Mouse (Mus musculus) intestine, postnatal 0 days (tissue): ENCODE measurements around the gene Pygo2. TPM values are rescaled to one million over a fixed set of nuclear protein-coding genes. Genes with fewer than 3 reads are reported as not detected.
A peak's percentile ranks its signal among the peaks of the same experiment; 100 is the strongest.

ENCODE experiments used
- ATAC-seq: fragments of 200-750 bp; cut with Nextera tagmentation; 2 replicates; pipeline ENCODE4 v1.8.0; 2017; ENCODE audit warnings: mild to moderate bottlenecking, moderate TSS enrichment, moderate library complexity
- H3K27ac ChIP-seq: fragments of 300-500 bp; sonication (generic); 2 replicates; pipeline ENCODE4 v1.5.1; 2014; ENCODE audit warnings: mild to moderate bottlenecking, low read depth, low read length, moderate library complexity
- H3K27me3 ChIP-seq: fragments of 300-500 bp; sonication (generic); replicated peaks from 2 replicates; pipeline ENCODE4 v1.6.1; 2014; ENCODE audit warnings: low read length, mixed read lengths; ENCODE audit not compliant: control insufficient read depth, insufficient read depth
- H3K36me3 ChIP-seq: fragments of 300-500 bp; sonication (generic); 2 replicates; pipeline ENCODE4 v1.6.1; 2014; ENCODE audit warnings: mild to moderate bottlenecking, moderate library complexity; ENCODE audit not compliant: control insufficient read depth, insufficient read depth
- H3K4me1 ChIP-seq: fragments of 300-500 bp; sonication (generic); replicated peaks from 2 replicates; pipeline ENCODE4 v1.6.1; 2014; ENCODE audit warnings: antibody characterized with exemption, low read length, mixed read lengths; ENCODE audit not compliant: control insufficient read depth, insufficient read depth
- H3K4me2 ChIP-seq: fragments of 300-500 bp; sonication (generic); replicated peaks from 2 replicates; pipeline ENCODE4 v1.6.1; 2014; ENCODE audit warnings: low read depth, mild to moderate bottlenecking, moderate library complexity
- H3K4me3 ChIP-seq: fragments of 300-500 bp; sonication (generic); 2 replicates; pipeline ENCODE4 v1.5.1; 2014; ENCODE audit warnings: low read depth, low read length
- H3K9ac ChIP-seq: fragments of 300-500 bp; sonication (generic); 2 replicates; pipeline ENCODE4 v1.6.1; 2014; ENCODE audit warnings: mild to moderate bottlenecking, low read depth, low read length
- H3K9me3 ChIP-seq: fragments of 300-500 bp; sonication (generic); 2 replicates; pipeline ENCODE4 v1.6.1; 2016; ENCODE audit warnings: mixed run types; ENCODE audit not compliant: control insufficient read depth
- CTCF ChIP-seq: sonication (generic); IDR thresholded peaks from 2 replicates; pipeline ENCODE4 v1.5.1; 2016; ENCODE audit warnings: low read depth, mild to moderate bottlenecking, control low read depth, antibody characterized with exemption, moderate library complexity
- WGBS: fragments of 180-500 bp; shearing (Covaris S2); extraction: QIAGEN DNeasy Blood & Tissue Kit; methylation state at CpG from one replicate; pipeline ENCODE4 v1.1.7; 2014; 5-methylcytosine and 5-hydroxymethylcytosine counted together
- polyA plus RNA-seq: library from polyadenylated mRNA; unstranded; fragments of >200 nt; fragmentation: Nextera tagmentation; extraction: Ambion mirVana; gene quantifications from 2 replicates; pipeline ENCODE4 v1.2.1, GENCODE M21; 2015

The Pygo2 gene
- polyA plus RNA-seq, 1 experiment from 2014 or later: 17.1 TPM

- ATAC-seq: no peak
- Histone ChIP-seq H3K4me3 (peak overlapping the region; percentile 76), H3K4me2 (peak overlapping the region; percentile 85), H3K27ac (0 out of 2 replicates have a peak overlapping the region, but pooled peaks have one; percentile 97), H3K9ac (no peak overlapping the region), H3K9me3 (no peaks in the 10 kb centered on the region), H3K4me1 (no peaks in the 10 kb centered on the region), H3K27me3 (no peaks in the 10 kb centered on the region), H3K36me3 (peaks cover 5% of the 10 kb centered on the region; the same call in 1 of the 2 replicates)
- WGBS: 4% methylated on average over 4 of the region's 4 CpGs
- TF ChIP-seq CTCF: no peak
Observed at GRCm38 (mm10) chr3:89396654-89397005, 33.4 kb upstream of the Pygo2 start.

DNA sequence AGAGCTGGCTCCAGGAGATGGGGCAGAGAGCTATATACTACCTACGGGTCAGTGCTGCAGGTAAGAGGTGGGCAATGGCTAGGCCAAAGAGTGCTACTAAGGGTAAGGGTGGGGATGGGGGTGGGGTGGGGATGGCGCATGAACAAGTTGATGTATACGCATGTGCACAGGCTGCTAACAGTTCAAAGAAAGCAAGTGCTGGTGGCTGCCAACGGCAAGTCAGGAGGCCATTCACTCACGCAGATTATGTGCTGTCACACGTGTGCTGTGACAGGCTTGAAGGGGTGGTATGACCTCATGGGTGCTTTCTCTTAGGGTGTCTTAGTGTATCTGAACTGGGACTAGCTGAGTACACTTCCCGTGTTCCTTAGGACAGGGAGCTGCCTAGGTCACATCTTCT is 28.7 kb upstream of the Pygo2 start:
- no peaks in the 10 kb centered on the region for H3K27me3 ChIP-seq
- H3K4me1 ChIP-seq: no peaks in the 10 kb centered on the region
- TF ChIP-seq CTCF: no peak
- H3K4me2 ChIP-seq: no peak overlapping the region
- WGBS: 72% methylated on average over 7 of the region's 7 CpGs
- peak overlapping the region; percentile 54 for H3K27ac ChIP-seq
- peak; percentile 24; the same call in 1 of the 2 replicates for ATAC-seq
- H3K9me3 ChIP-seq: no peaks in the 10 kb centered on the region
- H3K36me3 ChIP-seq: peaks cover 40% of the 10 kb centered on the region
- no peak overlapping the region for H3K9ac ChIP-seq
- H3K4me3 ChIP-seq: no peak overlapping the region

- peak within 1 kb of the TSS; percentile 54; the same call in 1 of the 2 replicates for H3K27ac ChIP-seq
- H3K9me3 ChIP-seq: no peaks in the 10 kb centered on the region
- no peak within 1 kb of the TSS for H3K9ac ChIP-seq
- no peaks in the 10 kb centered on the region for H3K27me3 ChIP-seq
- no peaks in the 10 kb centered on the region for H3K4me1 ChIP-seq
- H3K4me2 ChIP-seq: no peak within 1 kb of the TSS
- ATAC-seq: no peak
- WGBS: 77% methylated on average over 5 of the region's 5 CpGs
- no peak for TF ChIP-seq CTCF
- peaks cover 45% of the 10 kb centered on the region for H3K36me3 ChIP-seq
- no peak within 1 kb of the TSS for H3K4me3 ChIP-seq
Observed at GRCm38 (mm10) chr3:89402693-89403092, 27.3 kb upstream of the Pygo2 start, which contains the start of gene Lenep. TSS of gene Lenep (minus strand) at chr3:89402793.

DNA sequence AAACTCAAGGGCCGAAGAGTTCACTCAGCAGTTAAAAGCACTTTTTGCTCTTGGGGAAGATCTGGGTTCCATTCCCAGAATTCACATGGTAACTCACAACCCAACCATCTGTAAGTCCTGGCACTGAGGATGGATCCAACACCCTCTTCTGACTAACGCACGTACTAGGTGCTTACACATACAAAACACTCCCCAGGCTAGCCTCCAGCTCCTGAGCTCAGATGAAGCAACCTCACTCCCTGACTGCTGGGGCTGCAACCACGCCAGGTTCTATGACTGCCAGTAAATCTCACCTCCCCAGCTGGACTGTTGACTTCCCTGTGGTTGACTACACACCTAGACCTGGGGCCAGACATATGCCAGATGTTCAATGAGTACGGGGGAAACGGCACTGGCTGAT is 23.1 kb upstream of the Pygo2 start:
- Histone ChIP-seq H3K27me3 (no peaks in the 10 kb centered on the region), H3K9ac (no peak overlapping the region), H3K36me3 (peaks cover 48% of the 10 kb centered on the region), H3K4me1 (no peaks in the 10 kb centered on the region; the same call in 1 of the 2 replicates), H3K4me2 (no peak overlapping the region), H3K4me3 (no peak overlapping the region), H3K9me3 (no peaks in the 10 kb centered on the region), H3K27ac (no peak overlapping the region)
- 82% methylated on average over 6 of the region's 6 CpGs for WGBS
- no peak for ATAC-seq
- TF ChIP-seq CTCF: no peak

DNA sequence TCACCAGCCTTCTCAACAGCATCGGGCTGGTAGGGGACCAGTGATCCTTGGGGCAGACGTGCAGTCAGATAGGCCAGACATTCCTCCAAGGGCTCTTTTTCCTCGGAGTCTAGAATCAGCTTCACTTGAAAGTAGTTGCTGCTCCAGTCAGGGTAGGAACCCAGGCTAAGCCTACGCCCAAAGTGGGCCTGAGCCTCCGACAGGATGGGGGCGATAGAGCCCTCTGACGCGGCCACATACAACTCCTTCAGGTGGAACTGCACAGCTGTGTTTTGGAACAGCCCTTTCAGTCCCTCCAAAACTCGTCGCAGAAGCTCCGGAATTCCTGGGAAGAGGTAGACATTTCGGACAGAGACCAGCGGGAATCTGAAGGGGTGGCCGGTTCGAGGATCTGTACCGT is 21.6 kb upstream of the Pygo2 start:
- Histone ChIP-seq H3K27ac (no peak overlapping the region), H3K9ac (no peak overlapping the region), H3K9me3 (no peaks in the 10 kb centered on the region), H3K27me3 (no peaks in the 10 kb centered on the region), H3K4me3 (no peak overlapping the region), H3K4me1 (no peaks in the 10 kb centered on the region; the same call in 1 of the 2 replicates), H3K36me3 (peaks cover 35% of the 10 kb centered on the region), H3K4me2 (no peak overlapping the region)
- ATAC-seq: no peak
- TF ChIP-seq CTCF: no peak
- WGBS: 70% methylated on average over 16 of the region's 16 CpGs

- Histone ChIP-seq H3K4me1 (no peaks in the 10 kb centered on the region; the same call in 1 of the 2 replicates), H3K4me2 (no peak overlapping the region), H3K27ac (no peak overlapping the region), H3K36me3 (peaks cover 32% of the 10 kb centered on the region), H3K4me3 (no peak overlapping the region), H3K9ac (no peak overlapping the region), H3K9me3 (no peaks in the 10 kb centered on the region), H3K27me3 (no peaks in the 10 kb centered on the region)
- 83% methylated on average over 3 of the region's 3 CpGs for WGBS
- no peak for TF ChIP-seq CTCF
- ATAC-seq: no peak
Observed at GRCm38 (mm10) chr3:89409701-89410100, 20.3 kb upstream of the Pygo2 start.

- H3K9me3 ChIP-seq: no peaks in the 10 kb centered on the region
- WGBS: 64% methylated on average over 10 of the region's 10 CpGs
Observed at GRCm38 (mm10) chr3:89410864-89411263, 19.1 kb upstream of the Pygo2 start.

More at GRCm38 (mm10) chr3:89410864-89411263, 19.1 kb upstream of the Pygo2 start:
- Histone ChIP-seq H3K4me2 (peak overlapping the region; percentile 77), H3K9ac (peak overlapping the region; percentile 62), H3K36me3 (peaks cover 34% of the 10 kb centered on the region), H3K27me3 (no peaks in the 10 kb centered on the region), H3K4me3 (peak overlapping the region; percentile 64), H3K27ac (peak overlapping the region; percentile 42), H3K4me1 (no peaks in the 10 kb centered on the region; the same call in 1 of the 2 replicates)
- no peak for TF ChIP-seq CTCF
- ATAC-seq: no peak
